Mouse (Mus musculus): ENCODE data around the gene Tmtc4. TPM values are rescaled to one million over a fixed set of nuclear protein-coding genes. Genes with fewer than 3 reads are reported as not detected.

The Tmtc4 gene
- total and polyA plus RNA-seq, 3 experiments: 1.4 to 3.3 (median 2.7) TPM

DNA sequence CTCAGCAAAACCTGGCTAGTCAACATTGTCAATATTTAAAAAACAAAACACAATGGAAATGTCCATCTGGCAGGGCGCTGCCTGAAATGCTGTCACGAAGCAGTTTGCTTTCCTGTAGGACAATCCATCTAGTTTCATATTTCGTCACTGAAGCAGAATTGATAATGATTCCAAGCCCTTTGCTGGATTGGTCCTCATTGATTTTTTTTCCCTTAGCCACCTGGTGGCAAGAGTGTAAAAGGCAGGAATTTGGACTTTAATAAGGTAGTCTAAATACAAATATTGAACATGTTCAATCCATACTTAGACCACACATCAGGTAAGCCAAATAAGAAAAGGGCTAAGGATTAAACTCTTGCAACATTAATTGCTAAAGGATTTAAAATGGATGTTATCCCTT lies 82.7 kb downstream of the Tmtc4 start:
- no peak overlapping the region for H3K9ac ChIP-seq (ENCODE audit: insufficient read depth, low read depth)
- no peak for DNase-seq (ENCODE audit: extremely low read depth)
- in situ Hi-C loops (cut with MboI; ENCODE audit: low pct_ligation_motif_present, low pct_unique_long_range_greater_than_20kb, low sequenced_read_pairs): no loop called here
- H3K27me3 ChIP-seq (replicated peaks): no peaks in the 10 kb centered on the region
- no peak overlapping the region for H3K4me2 ChIP-seq (ENCODE audit: insufficient read depth, low read depth, poor library complexity, severe bottlenecking)
- H3K36me3 ChIP-seq (replicated peaks in 1 of 2; ENCODE audit: control insufficient read depth in 1 of 2, insufficient read depth in 1 of 2, low read length in 1 of 2): peaks cover 20 to 71% of the 10 kb centered on the region in 2 experiments
- TF ChIP-seq MAX (IDR thresholded peaks at IDR 0.05; ENCODE audit: low read length) (no peak), CTCF (conservative IDR thresholded peaks at IDR 0.05 in 1 of 2, IDR thresholded peaks at IDR 0.05 in 1 of 2; ENCODE audit: low read depth in 2 of 2, low read length in 2 of 2) (peak in 1 of 2 experiments; percentile 19; a peak in 1 of 4 replicates)
- no peaks in the 10 kb centered on the region for H3K4me1 ChIP-seq (ENCODE audit: control insufficient read depth in 1 of 2, insufficient read depth in 2 of 2)
- dilution Hi-C loops (cut with MboI; ENCODE audit: extremely low pct_ligation_motif_present, extremely low pct_unique_long_range_greater_than_20kb, low sequenced_read_pairs): no loop called here
- no peak overlapping the region for H3K27ac ChIP-seq (ENCODE audit: insufficient read depth, low read depth)
- no peak overlapping the region for H3K4me3 ChIP-seq (replicated peaks in 1 of 3; ENCODE audit: low read depth in 2 of 3, low read length in 2 of 3, poor library complexity in 1 of 3)
- no peaks in the 10 kb centered on the region for H3K79me2 ChIP-seq (replicated peaks; ENCODE audit: control insufficient read depth, extremely low read depth, insufficient read depth, poor library complexity, severe bottlenecking)
- H3K9me3 ChIP-seq (replicated peaks; ENCODE audit: low read length): no peaks in the 10 kb centered on the region

DNA sequence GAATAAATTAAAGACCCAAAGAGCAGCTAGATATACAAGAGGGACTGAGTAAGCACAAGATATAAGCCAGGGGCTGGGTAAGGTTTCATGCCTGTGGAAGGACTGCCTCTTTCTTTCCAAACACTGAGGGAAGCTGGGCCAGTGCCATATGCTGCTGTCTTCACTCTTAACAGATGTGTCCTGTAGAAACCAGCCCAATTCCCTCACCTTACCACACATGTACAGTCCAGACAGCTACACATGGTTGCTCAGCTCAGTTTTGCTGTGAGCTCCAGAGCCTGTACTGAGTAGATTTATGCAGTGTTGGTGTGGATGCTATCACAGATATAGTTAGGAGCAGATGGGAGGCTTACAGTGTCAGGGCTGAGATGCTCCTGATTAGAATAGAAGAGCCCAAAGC lies 83.2 kb downstream of the Tmtc4 start:
- TF ChIP-seq IRF4 (IDR thresholded peaks at IDR 0.05; ENCODE audit: low read depth, low read length) (no peak), JUND (conservative IDR thresholded peaks at IDR 0.05; ENCODE audit: low read depth, low read length) (no peak), RCOR1 (conservative IDR thresholded peaks at IDR 0.05; ENCODE audit: low read depth, low read length) (no peak), TCF12 (IDR thresholded peaks at IDR 0.05; ENCODE audit: low read depth, low read length) (no peak), NRF1 (IDR thresholded peaks at IDR 0.05; ENCODE audit: low read depth, low read length) (no peak), UBTF (IDR thresholded peaks at IDR 0.05; ENCODE audit: low read depth, low read length) (no peak), ZNF384 (IDR thresholded peaks at IDR 0.05; ENCODE audit: low read depth, low read length) (no peak), MAX (IDR thresholded peaks at IDR 0.05; ENCODE audit: low read length) (no peak), MAZ (IDR thresholded peaks at IDR 0.05; ENCODE audit: low read depth, low read length) (no peak), GABPA (IDR thresholded peaks at IDR 0.05; ENCODE audit: insufficient replicate concordance, low read depth, low read length) (no peak), BHLHE40 (IDR thresholded peaks at IDR 0.05; ENCODE audit: low read depth, low read length) (no peak)
- Histone ChIP-seq H3K9ac (ENCODE audit: insufficient read depth, low read depth) (no peak overlapping the region), H3K36me3 (replicated peaks in 1 of 2; ENCODE audit: control insufficient read depth in 1 of 2, insufficient read depth in 1 of 2, low read length in 1 of 2) (peaks cover 22 to 71% of the 10 kb centered on the region in 2 experiments), H3K4me2 (ENCODE audit: insufficient read depth, low read depth, poor library complexity, severe bottlenecking) (no peak overlapping the region), H3K27me3 (replicated peaks) (no peaks in the 10 kb centered on the region), H3K9me3 (replicated peaks; ENCODE audit: low read length) (no peaks in the 10 kb centered on the region), H3K4me1 (ENCODE audit: control insufficient read depth in 1 of 2, insufficient read depth in 2 of 2) (no peaks in the 10 kb centered on the region), H3K4me3 (replicated peaks in 1 of 3; ENCODE audit: low read depth in 2 of 3, low read length in 2 of 3, poor library complexity in 1 of 3) (no peak overlapping the region), H3K79me2 (replicated peaks; ENCODE audit: control insufficient read depth, extremely low read depth, insufficient read depth, poor library complexity, severe bottlenecking) (no peaks in the 10 kb centered on the region), H3K27ac (ENCODE audit: insufficient read depth, low read depth) (no peak overlapping the region)
- DNase-seq (ENCODE audit: extremely low read depth): no peak
- dilution Hi-C loops (cut with MboI; ENCODE audit: extremely low pct_ligation_motif_present, extremely low pct_unique_long_range_greater_than_20kb, low sequenced_read_pairs) (no loop called here), in situ Hi-C loops (cut with MboI; ENCODE audit: low pct_ligation_motif_present, low pct_unique_long_range_greater_than_20kb, low sequenced_read_pairs) (no loop called here)

DNA sequence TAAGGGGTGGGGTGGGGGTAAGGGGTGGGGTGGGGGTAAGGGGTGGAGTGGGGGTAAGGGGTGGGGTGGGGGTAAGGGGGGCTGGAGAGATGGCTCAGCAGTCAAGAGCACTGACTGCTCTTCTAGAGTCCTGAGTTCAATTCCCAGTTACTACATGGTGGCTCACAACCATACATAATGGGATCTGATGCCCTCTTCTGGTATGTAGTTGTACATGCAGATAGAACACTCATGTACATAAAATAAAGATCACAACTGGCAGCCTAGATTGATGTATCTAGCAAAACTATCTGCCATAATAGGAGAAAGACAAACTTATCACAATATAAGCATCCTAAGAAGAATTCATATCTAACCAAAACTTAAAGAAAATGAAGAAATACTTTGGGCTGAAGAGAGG lies 85.3 kb downstream of the Tmtc4 start:
- TF ChIP-seq MEF2A (IDR thresholded peaks at IDR 0.05; ENCODE audit: borderline replicate concordance, low read depth, low read length): no peak
- no peak for TF ChIP-seq GABPA (IDR thresholded peaks at IDR 0.05; ENCODE audit: insufficient replicate concordance, low read depth, low read length)
- no peak for TF ChIP-seq USF2 (conservative IDR thresholded peaks at IDR 0.05; ENCODE audit: low read depth, low read length)
- no peak for TF ChIP-seq E2F4 (IDR thresholded peaks at IDR 0.05; ENCODE audit: insufficient replicate concordance, low read depth, low read length)
- TF ChIP-seq CTCF (conservative IDR thresholded peaks at IDR 0.05 in 1 of 2, IDR thresholded peaks at IDR 0.05 in 1 of 2; ENCODE audit: low read depth in 2 of 2, low read length in 2 of 2): peak in 1 of 2 experiments; percentile 33; a peak in 2 of 4 replicates
- Histone ChIP-seq H3K4me1 (ENCODE audit: control insufficient read depth in 1 of 2, insufficient read depth in 2 of 2) (no peaks in the 10 kb centered on the region), H3K4me3 (replicated peaks in 1 of 3; ENCODE audit: low read depth in 2 of 3, low read length in 2 of 3, poor library complexity in 1 of 3) (no peak overlapping the region), H3K79me2 (replicated peaks; ENCODE audit: control insufficient read depth, extremely low read depth, insufficient read depth, poor library complexity, severe bottlenecking) (no peaks in the 10 kb centered on the region), H3K36me3 (replicated peaks in 1 of 2; ENCODE audit: control insufficient read depth in 1 of 2, insufficient read depth in 1 of 2, low read length in 1 of 2) (peaks cover 26 to 74% of the 10 kb centered on the region in 2 experiments), H3K9ac (ENCODE audit: insufficient read depth, low read depth) (no peak overlapping the region), H3K4me2 (ENCODE audit: insufficient read depth, low read depth, poor library complexity, severe bottlenecking) (no peak overlapping the region), H3K27ac (ENCODE audit: insufficient read depth, low read depth) (no peak overlapping the region), H3K9me3 (replicated peaks; ENCODE audit: low read length) (no peaks in the 10 kb centered on the region), H3K27me3 (replicated peaks) (no peaks in the 10 kb centered on the region)
- dilution Hi-C loops (cut with MboI; ENCODE audit: extremely low pct_ligation_motif_present, extremely low pct_unique_long_range_greater_than_20kb, low sequenced_read_pairs): no loop called here
- DNase-seq (ENCODE audit: extremely low read depth): no peak
- in situ Hi-C loops (cut with MboI; ENCODE audit: low pct_ligation_motif_present, low pct_unique_long_range_greater_than_20kb, low sequenced_read_pairs): loop anchor here (25.0 kb wide), 2 partner anchors 386 to 686 kb away; no protein-coding TSS in a partner anchor

Data from CH12.LX (cell line).